Mouse (Mus musculus) stomach, embryonic 16.5 days (tissue): ENCODE measurements around the gene Mycn. TPM values are rescaled to one million over a fixed set of nuclear protein-coding genes. Genes with fewer than 3 reads are reported as not detected.

Experiments used
- ATAC-seq: fragments of 200-750 bp; cut with Nextera tagmentation; 2 replicates; pipeline ENCODE4 v1.8.0; 2017; ENCODE audit warnings: moderate number of reproducible peaks, moderate TSS enrichment; ENCODE audit not compliant: insufficient read depth, low FRiP score
- H3K27ac ChIP-seq: fragments of 300-500 bp; sonication (generic); 2 replicates; pipeline ENCODE4 v1.5.1; 2014; ENCODE audit warnings: low read length
- H3K27me3 ChIP-seq: fragments of 300-500 bp; sonication (generic); 2 replicates; pipeline ENCODE4 v1.6.1; 2014; ENCODE audit warnings: low read length, control low read depth, mixed read lengths; ENCODE audit not compliant: control insufficient read depth, insufficient read depth
- H3K36me3 ChIP-seq: fragments of 300-500 bp; sonication (generic); 2 replicates; pipeline ENCODE4 v1.6.1; 2014; ENCODE audit warnings: low read length; ENCODE audit not compliant: control insufficient read depth, insufficient read depth
- H3K4me1 ChIP-seq: fragments of 300-500 bp; sonication (generic); 2 replicates; pipeline ENCODE4 v1.6.1; 2014; ENCODE audit warnings: low read length, control low read depth, mixed read lengths; ENCODE audit not compliant: control insufficient read depth, insufficient read depth
- H3K4me2 ChIP-seq: fragments of 300-500 bp; sonication (generic); 2 replicates; pipeline ENCODE4 v1.6.1; 2014; ENCODE audit warnings: low read depth, low read length, mixed read lengths
- H3K4me3 ChIP-seq: fragments of 300-500 bp; sonication (generic); replicated peaks from 2 replicates; pipeline ENCODE4 v1.5.1; 2014; ENCODE audit warnings: mild to moderate bottlenecking, low read length
- H3K9ac ChIP-seq: fragments of 300-500 bp; sonication (generic); 2 replicates; pipeline ENCODE4 v1.6.1; 2014; ENCODE audit warnings: low read length
- H3K9me3 ChIP-seq: fragments of 300-500 bp; sonication (generic); replicated peaks from 2 replicates; pipeline ENCODE4 v1.6.1; 2016; ENCODE audit warnings: low read length, control low read depth; ENCODE audit not compliant: control insufficient read depth
- WGBS: fragments of 180-500 bp; shearing (Covaris S2); extraction: QIAGEN DNeasy Blood & Tissue Kit; methylation state at CpG from one replicate; pipeline ENCODE4 v1.1.7; 2014; 5-methylcytosine and 5-hydroxymethylcytosine counted together
- polyA plus RNA-seq: library from polyadenylated mRNA; unstranded; fragments of >200 nt; fragmentation: Nextera tagmentation; extraction: Ambion mirVana; gene quantifications from 2 replicates; pipeline ENCODE4 v1.2.1, GENCODE M21; 2015

Gene Mycn
- polyA plus RNA-seq, 1 experiment from 2014 or later: 26.5 TPM

DNA sequence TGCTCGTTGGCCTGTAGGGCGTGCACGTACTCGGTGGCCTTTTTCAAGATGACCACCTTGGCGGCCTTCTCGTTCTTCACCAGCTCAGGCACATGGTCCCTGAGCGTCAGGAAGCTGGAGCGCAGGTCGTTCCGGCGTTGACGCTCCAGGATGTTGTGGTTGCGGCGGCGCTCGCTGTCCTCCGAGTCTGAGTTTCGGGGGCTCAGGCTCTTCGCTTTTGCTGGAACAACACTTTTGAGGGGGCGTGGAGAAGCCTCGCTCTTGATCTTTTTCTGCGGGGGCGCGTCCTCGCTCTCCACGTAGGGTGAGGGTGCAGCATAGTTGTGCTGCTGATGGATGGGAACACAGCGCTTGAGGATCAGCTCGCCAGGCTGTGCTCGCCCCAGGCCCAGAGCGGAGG lies 4.6 kb downstream of the Mycn start:
- H3K36me3 ChIP-seq: peaks cover 9% of the 10 kb centered on the region; the same call in 1 of the 2 replicates
- H3K9me3 ChIP-seq: no peaks in the 10 kb centered on the region
- H3K4me2 ChIP-seq: peak overlapping the region; percentile 87
- peaks cover 18% of the 10 kb centered on the region for H3K4me1 ChIP-seq
- peak overlapping the region; percentile 81; the same call in 1 of the 2 replicates for H3K4me3 ChIP-seq
- no peak overlapping the region for H3K27ac ChIP-seq
- no peak for ATAC-seq
- no peak overlapping the region for H3K9ac ChIP-seq
- no peaks in the 10 kb centered on the region for H3K27me3 ChIP-seq
- WGBS: 69% methylated on average over 30 of the region's 30 CpGs

DNA sequence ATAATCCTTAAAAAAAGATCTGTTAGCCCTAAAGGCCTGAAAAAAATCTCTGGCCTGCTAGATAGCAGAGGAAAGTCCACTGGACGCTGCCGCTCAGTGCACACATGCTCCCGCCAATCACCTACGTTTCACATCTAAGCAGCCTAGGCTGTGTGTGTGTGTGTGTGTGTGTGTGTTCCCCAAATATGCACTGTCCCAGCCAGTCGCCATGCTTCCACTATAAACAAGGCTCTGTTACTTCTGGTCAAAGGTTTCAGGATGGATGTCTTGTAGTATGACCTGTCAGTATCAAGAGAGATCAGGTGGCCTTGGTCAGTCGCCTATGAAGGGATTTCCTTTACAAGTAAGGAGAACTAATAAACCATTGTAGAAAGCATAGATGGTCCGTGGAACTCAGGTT lies 9.5 kb downstream of the Mycn start:
- ATAC-seq: no peak
- Histone ChIP-seq H3K4me1 (peaks cover under 1% of the 10 kb centered on the region; the same call in 1 of the 2 replicates), H3K27ac (no peak overlapping the region), H3K9ac (no peak overlapping the region), H3K4me3 (no peak overlapping the region), H3K4me2 (no peak overlapping the region), H3K9me3 (no peaks in the 10 kb centered on the region), H3K27me3 (no peaks in the 10 kb centered on the region), H3K36me3 (peaks cover 9% of the 10 kb centered on the region; the same call in 1 of the 2 replicates)
- WGBS: 62% methylated on average over 7 of the region's 7 CpGs

DNA sequence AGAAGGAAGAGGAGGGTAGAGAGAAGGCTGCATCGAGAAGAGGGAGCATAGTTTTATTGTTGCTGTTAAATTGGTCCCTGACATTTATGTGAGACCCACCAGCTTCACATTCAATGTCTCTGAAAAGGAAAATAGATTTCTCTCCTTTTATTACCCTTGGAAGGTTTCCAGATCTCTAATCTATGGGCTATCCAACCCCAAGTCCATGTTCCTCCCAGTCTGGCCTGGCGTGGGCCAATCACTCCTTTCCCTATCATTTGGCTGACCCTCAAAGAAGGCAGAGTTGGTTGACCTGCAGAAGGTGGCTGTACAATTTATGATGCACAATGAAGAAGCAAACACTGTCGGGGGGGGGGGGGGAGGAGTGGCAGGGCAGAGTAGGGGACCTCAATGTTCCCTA lies 13.5 kb downstream of the Mycn start:
- H3K9ac ChIP-seq: no peak overlapping the region
- H3K4me2 ChIP-seq: no peak overlapping the region
- H3K36me3 ChIP-seq: no peaks in the 10 kb centered on the region
- no peaks in the 10 kb centered on the region for H3K4me1 ChIP-seq
- H3K4me3 ChIP-seq: no peak overlapping the region
- H3K9me3 ChIP-seq: no peaks in the 10 kb centered on the region
- no peak overlapping the region for H3K27ac ChIP-seq
- 69% methylated on average over 3 of the region's 3 CpGs for WGBS
- no peak for ATAC-seq
- H3K27me3 ChIP-seq: no peaks in the 10 kb centered on the region

DNA sequence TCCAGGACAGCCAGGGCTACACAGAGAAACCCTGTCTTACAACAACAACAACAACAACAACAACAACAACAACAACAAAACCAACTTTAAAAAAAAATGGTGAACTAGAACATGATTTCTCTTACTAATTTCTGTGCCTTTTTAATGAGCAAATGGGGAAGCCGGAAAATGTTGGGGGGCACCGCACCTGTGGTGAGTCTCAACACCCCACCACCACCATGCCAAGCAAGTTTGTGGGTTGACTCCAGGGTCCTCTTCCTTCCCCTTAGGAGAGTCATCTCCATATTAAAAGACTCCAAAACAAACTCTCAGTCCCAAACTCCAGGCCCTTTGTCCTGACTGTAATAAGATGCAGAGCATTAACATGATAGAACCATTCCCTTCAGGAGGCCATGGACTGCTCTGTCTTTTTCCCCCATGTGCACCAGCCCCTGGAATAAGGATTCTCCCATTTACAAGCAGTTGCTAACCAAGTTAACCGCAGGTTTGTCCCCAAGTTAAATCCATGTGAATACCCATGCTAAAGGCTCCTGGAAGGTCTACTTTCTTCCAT lies 14.7 kb downstream of the Mycn start:
- no peak overlapping the region for H3K9ac ChIP-seq
- no peak for ATAC-seq

DNA sequence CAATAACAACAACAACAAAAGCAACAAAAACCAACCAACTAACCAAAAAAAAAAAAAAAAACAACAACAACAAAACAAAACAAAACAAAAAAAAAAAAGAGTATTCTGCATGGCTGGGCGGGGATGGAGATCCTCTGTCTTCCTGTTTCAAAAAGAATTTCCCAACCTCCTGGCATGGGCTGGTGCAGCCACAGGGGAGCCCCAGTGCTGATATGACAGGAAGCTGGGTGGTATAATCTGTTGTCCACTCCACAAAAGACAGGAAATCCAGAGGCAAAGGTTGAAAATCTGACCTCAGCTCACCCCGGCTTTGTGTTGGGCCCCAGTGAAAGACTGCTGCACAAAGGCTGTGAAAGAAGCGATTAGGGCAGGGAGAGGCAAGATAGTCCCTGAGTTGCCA lies 17.3 kb downstream of the Mycn start:
- H3K36me3 ChIP-seq: no peaks in the 10 kb centered on the region
- no peaks in the 10 kb centered on the region for H3K4me1 ChIP-seq
- 79% methylated on average over 3 of the region's 3 CpGs for WGBS
- H3K9me3 ChIP-seq: no peaks in the 10 kb centered on the region
- H3K9ac ChIP-seq: no peak overlapping the region
- no peaks in the 10 kb centered on the region for H3K27me3 ChIP-seq
- no peak overlapping the region for H3K4me2 ChIP-seq
- no peak overlapping the region for H3K4me3 ChIP-seq
- no peak overlapping the region for H3K27ac ChIP-seq
- no peak for ATAC-seq

More for the DNA sequence above, 14.7 kb downstream of the Mycn start:
- H3K4me3 ChIP-seq: no peak overlapping the region
- no peak overlapping the region for H3K27ac ChIP-seq
- no peaks in the 10 kb centered on the region for H3K9me3 ChIP-seq
- no peak overlapping the region for H3K4me2 ChIP-seq
- H3K4me1 ChIP-seq: no peaks in the 10 kb centered on the region
- no peaks in the 10 kb centered on the region for H3K27me3 ChIP-seq
- 86% methylated on average over 3 of the region's 3 CpGs for WGBS
- H3K36me3 ChIP-seq: no peaks in the 10 kb centered on the region

DNA sequence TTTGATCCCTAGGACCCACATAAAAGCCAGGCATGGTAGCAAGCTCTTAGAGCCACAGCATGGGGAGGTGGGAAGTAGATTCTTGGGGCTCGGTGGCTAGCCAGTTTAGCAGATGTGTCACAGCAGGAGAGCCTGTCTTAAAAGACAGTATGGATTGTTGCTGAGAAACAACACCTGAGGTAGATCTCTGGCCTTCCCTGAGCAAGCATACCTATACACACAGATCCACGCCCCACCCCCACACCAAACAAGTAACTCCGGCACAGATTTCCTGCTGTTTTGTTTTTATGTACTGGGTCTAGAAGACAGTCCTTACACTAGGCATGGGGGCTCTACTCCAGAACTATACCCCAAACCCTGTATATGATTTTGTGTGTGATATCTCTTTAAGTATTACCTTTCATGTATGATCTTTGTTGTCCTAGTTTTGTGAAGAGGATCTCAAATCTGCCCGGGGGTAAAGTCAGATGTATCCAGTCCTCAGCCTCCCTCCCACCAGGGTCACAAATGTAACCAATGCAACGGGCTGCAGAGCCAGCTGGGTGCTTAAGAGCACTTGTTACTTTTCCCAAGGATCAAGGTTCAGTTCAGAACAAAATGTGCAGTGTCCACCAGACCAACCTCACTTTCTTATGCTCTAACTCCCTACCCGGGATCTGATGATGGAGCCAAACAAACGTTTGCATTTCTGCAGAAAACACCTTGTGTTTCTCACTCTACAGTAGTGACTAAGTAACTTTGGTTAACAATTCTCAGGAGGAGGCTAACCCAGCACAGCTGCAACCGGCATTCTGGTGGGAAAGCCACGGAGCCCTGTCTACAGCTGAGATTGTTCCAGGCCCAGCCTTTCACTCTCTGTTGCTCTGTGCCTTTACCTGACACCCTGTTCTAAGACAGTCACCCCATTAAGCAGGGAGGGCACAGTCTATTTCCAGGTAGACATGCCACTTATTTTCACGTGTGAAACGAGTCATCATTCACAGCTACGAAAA lies 21.3 kb downstream of the Mycn start:
- H3K4me3 ChIP-seq: no peak overlapping the region
- no peak overlapping the region for H3K9ac ChIP-seq
- H3K4me2 ChIP-seq: no peak overlapping the region
- H3K4me1 ChIP-seq: peaks cover 7% of the 10 kb centered on the region
- H3K27ac ChIP-seq: no peak overlapping the region
- no peaks in the 10 kb centered on the region for H3K9me3 ChIP-seq
- H3K27me3 ChIP-seq: no peaks in the 10 kb centered on the region
- ATAC-seq: peak; percentile 47
- 30% methylated on average over 12 of the region's 12 CpGs for WGBS
- H3K36me3 ChIP-seq: no peaks in the 10 kb centered on the region

DNA sequence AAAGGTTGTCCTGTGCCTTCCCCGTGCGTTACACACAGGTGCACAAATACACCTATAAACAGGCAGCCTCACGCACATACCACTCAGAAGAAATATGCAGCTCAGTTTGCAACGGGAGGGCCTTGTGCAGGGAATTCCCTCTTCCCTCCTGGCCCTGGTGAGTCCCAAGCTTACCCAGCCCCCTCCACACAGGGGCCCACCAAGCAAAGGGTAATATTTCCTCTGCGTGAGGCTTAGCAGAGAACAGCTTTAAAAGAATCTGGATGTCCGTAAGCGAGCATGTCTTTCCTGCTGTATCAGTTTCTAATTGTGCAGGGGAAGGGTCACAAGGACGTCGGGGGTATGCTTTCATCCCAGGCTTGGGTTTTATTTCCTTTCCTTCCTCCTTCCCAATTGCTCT lies 25.4 kb downstream of the Mycn start:
- 25% methylated on average over 9 of the region's 9 CpGs for WGBS
- Histone ChIP-seq H3K27ac (no peak overlapping the region), H3K27me3 (no peaks in the 10 kb centered on the region), H3K36me3 (no peaks in the 10 kb centered on the region), H3K4me1 (peaks cover 7% of the 10 kb centered on the region), H3K4me2 (no peak overlapping the region), H3K9ac (no peak overlapping the region), H3K9me3 (no peaks in the 10 kb centered on the region), H3K4me3 (no peak overlapping the region)
- ATAC-seq: no peak

DNA sequence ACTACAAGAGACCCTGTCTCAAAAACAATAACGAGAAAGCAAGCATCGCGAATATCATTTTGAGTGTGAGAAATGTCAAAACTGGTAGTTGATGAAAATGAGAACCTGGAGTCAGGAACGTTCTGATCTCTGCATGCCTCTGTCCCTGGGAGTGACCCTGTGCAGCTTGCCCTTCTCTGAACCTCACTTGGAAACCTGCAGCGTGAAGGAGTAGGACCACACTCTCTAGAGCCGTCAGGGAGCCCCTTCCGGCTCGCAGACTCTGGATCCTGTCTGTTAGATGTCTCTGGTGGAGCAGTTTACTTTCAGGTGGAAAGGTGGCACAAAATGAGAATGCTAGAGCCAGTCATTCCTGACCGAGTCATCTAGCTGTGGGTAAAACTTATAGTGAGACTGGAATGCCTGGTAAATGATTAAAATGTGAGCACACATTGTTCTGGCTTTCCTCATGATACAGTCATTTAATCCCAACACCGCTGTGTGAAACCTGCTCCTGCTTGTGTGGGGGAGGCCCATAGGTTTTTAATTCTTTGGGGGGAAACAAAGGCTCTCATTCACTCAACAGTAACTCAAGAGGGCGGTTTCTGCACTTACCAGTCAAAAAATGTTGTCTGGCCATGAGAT lies 31.2 kb downstream of the Mycn start:
- WGBS: 62% methylated on average over 11 of the region's 11 CpGs
- Histone ChIP-seq H3K4me2 (no peak overlapping the region), H3K4me1 (peaks cover 6% of the 10 kb centered on the region), H3K4me3 (no peak overlapping the region), H3K9me3 (no peaks in the 10 kb centered on the region), H3K27ac (peak overlapping the region; percentile 77; the same call in 1 of the 2 replicates), H3K36me3 (no peaks in the 10 kb centered on the region), H3K9ac (no peak overlapping the region), H3K27me3 (no peaks in the 10 kb centered on the region)
- ATAC-seq: peak; percentile 56
